Mouse (Mus musculus): ENCODE measurements around the gene Chchd5.

The Chchd5 gene

GRCm38 (mm10) chr2:129129412-129129929 lies at the start of gene Chchd5:
Gene Chchd5, plus strand, starts transcription at chr2:129129700.
- DNase-seq (ENCODE audit: low spot score in 2 of 2), result peak; percentile 97 to 99

GRCm38 (mm10) chr2:129081097-129081496 lies 48.4 kb upstream of the Chchd5 start:
- DNase-seq (ENCODE audit: low spot score in 2 of 2), result no peak

GRCm38 (mm10) chr2:129083514-129083913 lies 46.0 kb upstream of the Chchd5 start:
- DNase-seq (ENCODE audit: low spot score in 2 of 2), result no peak

- no peak for DNase-seq (ENCODE audit: low spot score in 2 of 2)
Measured at GRCm38 (mm10) chr2:129084959-129085358, 44.5 kb upstream of the Chchd5 start.

- DNase-seq (ENCODE audit: low spot score in 2 of 2), result no peak
Measured at GRCm38 (mm10) chr2:129087520-129087919, 42.0 kb upstream of the Chchd5 start.

- peak in 1 of 2 experiments; percentile 36 for DNase-seq (ENCODE audit: low spot score in 2 of 2)
Measured at GRCm38 (mm10) chr2:129090370-129090769, 39.1 kb upstream of the Chchd5 start.

- peak in 1 of 2 experiments; percentile 37 for DNase-seq (ENCODE audit: low spot score in 2 of 2)
Measured at GRCm38 (mm10) chr2:129092810-129093209, 36.7 kb upstream of the Chchd5 start.

- peak; percentile 54 to 61 for DNase-seq (ENCODE audit: low spot score in 2 of 2)
Measured at GRCm38 (mm10) chr2:129093926-129094724, 35.4 kb upstream of the Chchd5 start.

GRCm38 (mm10) chr2:129100784-129101310 lies 28.7 kb upstream of the Chchd5 start, which contains the start of gene Polr1b:
Gene Polr1b, plus strand, starts transcription at chr2:129100995.
- peak; percentile 95 to 96 for DNase-seq (ENCODE audit: low spot score in 2 of 2)

- no peak for DNase-seq (ENCODE audit: low spot score in 2 of 2)
Measured at GRCm38 (mm10) chr2:129112924-129113323, 16.6 kb upstream of the Chchd5 start.

GRCm38 (mm10) chr2:129115706-129116367 lies 13.7 kb upstream of the Chchd5 start:
- DNase-seq (ENCODE audit: low spot score in 2 of 2), result no peak

GRCm38 (mm10) chr2:129116368-129116739 lies 13.1 kb upstream of the Chchd5 start:
- DNase-seq (ENCODE audit: low spot score in 2 of 2), result no peak

GRCm38 (mm10) chr2:129118061-129118460 lies 11.4 kb upstream of the Chchd5 start:
- no peak for DNase-seq (ENCODE audit: low spot score in 2 of 2)

GRCm38 (mm10) chr2:129121986-129122385 lies 7.5 kb upstream of the Chchd5 start:
- DNase-seq (ENCODE audit: low spot score in 2 of 2), result no peak

GRCm38 (mm10) chr2:129129987-129130545 lies 566 bp downstream of the Chchd5 start:
- DNase-seq (ENCODE audit: low spot score in 2 of 2), result peak; percentile 41 to 57

GRCm38 (mm10) chr2:129130776-129131175 lies 1.3 kb downstream of the Chchd5 start:
- no peak for DNase-seq (ENCODE audit: low spot score in 2 of 2)

- DNase-seq (ENCODE audit: low spot score in 2 of 2), result no peak
Measured at GRCm38 (mm10) chr2:129132231-129132630, 2.7 kb downstream of the Chchd5 start.

GRCm38 (mm10) chr2:129133006-129133805 lies 3.7 kb downstream of the Chchd5 start:
- DNase-seq (ENCODE audit: low spot score in 2 of 2), result no peak

GRCm38 (mm10) chr2:129139906-129140305 lies 10.4 kb downstream of the Chchd5 start:
- DNase-seq (ENCODE audit: low spot score in 2 of 2), result peak; percentile 57 to 62

- DNase-seq (ENCODE audit: low spot score in 2 of 2), result no peak
Measured at GRCm38 (mm10) chr2:129148836-129149235, 19.3 kb downstream of the Chchd5 start.

- no peak for DNase-seq (ENCODE audit: low spot score in 2 of 2)
Measured at GRCm38 (mm10) chr2:129150386-129150785, 20.9 kb downstream of the Chchd5 start.

Measured in right cerebral cortex, postnatal 10 days (tissue).